Mouse (Mus musculus) CD4-positive naive resting alpha-beta T cell, adult 57 days (primary cell): ENCODE results near the gene Mfap5. TPM values are rescaled to one million over a fixed set of nuclear protein-coding genes. Genes with fewer than 3 reads are reported as not detected.

Source experiments
- total RNA-seq: library from RNA; stranded (reverse); gene quantifications from one replicate; pipeline ENCODE4 v1.2.4, GENCODE M21; 2023

Mfap5 gene
- not detected for total RNA-seq

GRCm38 (mm10) chr6:122505545-122505944 is at the start of gene Mfap5:
TSS of gene Mfap5 (plus strand) at chr6:122505845.

DNA sequence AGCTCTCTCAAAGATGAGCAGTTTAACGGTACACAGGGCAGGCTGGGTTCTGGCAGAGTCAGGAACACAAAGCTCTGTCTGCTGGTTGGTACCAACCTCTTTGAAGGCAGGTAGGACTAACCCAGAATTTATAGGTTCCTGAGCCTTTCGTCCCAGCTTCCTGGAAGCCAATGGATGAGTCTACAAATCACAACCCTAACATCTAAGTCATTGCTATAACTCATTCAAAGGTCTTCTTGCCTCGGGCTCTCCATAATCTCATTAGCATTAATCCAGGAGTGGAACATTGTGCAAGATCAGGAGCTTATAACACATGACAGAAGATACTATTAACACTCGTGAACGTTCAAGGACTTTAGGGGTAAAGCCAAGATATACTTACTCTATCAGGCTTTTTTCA is 7.0 kb upstream of the Mfap5 start, which contains the start of gene Rimklb:
Gene Rimklb, minus strand, starts transcription at position 101 of the 400 bp plus-strand sequence.

DNA sequence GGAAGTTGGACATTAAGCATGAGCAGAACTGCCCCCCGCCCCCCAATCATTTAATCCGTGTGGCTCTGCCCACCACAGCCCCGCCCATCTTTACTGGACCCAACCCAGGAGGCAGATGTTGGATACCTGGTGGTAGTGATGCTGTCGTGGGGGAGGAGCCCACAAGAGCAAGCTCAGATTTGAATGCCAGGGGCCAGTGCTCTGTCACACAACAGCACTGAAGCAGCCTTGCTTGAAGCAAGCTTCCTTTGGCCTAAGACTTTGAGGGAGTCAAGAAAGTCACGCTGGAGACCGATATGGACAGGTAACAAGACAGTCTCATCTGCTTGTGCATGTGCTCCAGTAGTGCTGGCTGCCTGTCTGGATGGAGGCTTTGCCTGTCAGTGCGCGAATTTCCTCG is 48.0 kb downstream of the Mfap5 start, which contains the start of gene Aicda:
Gene Aicda, plus strand, starts transcription at position 196 of the 400 bp plus-strand sequence.

Other genes starting within 250 kb of the Mfap5 start
- 0.83 TPM for gene Klrg1, start 223.0 kb upstream of the Mfap5 start, total RNA-seq
- gene M6pr, start 197.1 kb upstream of the Mfap5 start, total RNA-seq = 115 TPM
- gene Phc1, start 165.3 kb upstream of the Mfap5 start, total RNA-seq = 39.3 TPM
- not detected for gene Rimklb, start 7.1 kb upstream of the Mfap5 start, total RNA-seq
- not detected for gene Aicda, start 48.0 kb downstream of the Mfap5 start, total RNA-seq
- gene Apobec1, start 96.6 kb downstream of the Mfap5 start, total RNA-seq = 15.5 TPM
- gene Gdf3, start 104.2 kb downstream of the Mfap5 start, total RNA-seq = not detected
- gene Dppa3, start 120.6 kb downstream of the Mfap5 start, total RNA-seq = not detected
- not detected for gene Nanog, start 201.6 kb downstream of the Mfap5 start, total RNA-seq